Mouse (Mus musculus) induced T-regulatory cell, adult 2 months (primary cell): ENCODE data around the gene Chd9.
"Not testable (repeated sequence)": the region's sequence is repeated elsewhere in the genome, so short reads cannot be mapped to it uniquely, and the experiment has no call there.

Experiments used
- DNase-seq: peaks from one replicate; pipeline ENCODE4 v3.0.0-alpha.2; 2012; ENCODE audit warnings: low read depth

Gene Chd9

GRCm38 (mm10) chr8:90871375-90872080, 43.4 kb downstream of the Chd9 start:
- no peak for DNase-seq

- DNase-seq: no peak
Measured at GRCm38 (mm10) chr8:90873051-90873450, 44.9 kb downstream of the Chd9 start.

DNA sequence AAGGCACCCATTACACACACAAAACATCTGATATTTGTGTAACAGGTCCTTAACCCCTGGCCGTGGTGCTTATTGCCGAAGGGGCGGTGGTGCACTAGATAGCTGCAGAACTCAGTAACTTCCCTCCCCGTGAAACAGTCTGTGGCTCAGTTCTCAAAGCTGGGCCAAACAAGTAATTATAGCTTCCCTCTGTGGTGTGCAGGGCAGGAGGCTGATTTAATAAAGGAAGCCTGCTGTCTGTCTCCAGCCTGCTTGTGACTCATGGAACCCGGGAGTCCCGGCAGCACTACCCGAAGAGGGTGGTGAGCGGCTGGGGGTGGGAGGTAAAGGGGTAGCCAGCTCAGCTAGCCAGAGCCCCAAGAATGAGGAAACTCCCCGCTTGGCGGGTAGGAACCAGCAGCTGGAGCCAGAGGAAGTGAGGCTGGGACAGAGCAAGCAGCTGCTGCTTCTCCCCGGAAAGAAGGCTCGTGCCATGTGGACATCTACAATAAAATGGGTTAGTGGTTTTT, 48.1 kb downstream of the Chd9 start:
- peak; percentile 37 for DNase-seq

- peak; percentile 64 for DNase-seq
Measured at GRCm38 (mm10) chr8:90876722-90877429, 48.7 kb downstream of the Chd9 start.

- no peak for DNase-seq
Measured at GRCm38 (mm10) chr8:90877430-90877975, 49.4 kb downstream of the Chd9 start.

GRCm38 (mm10) chr8:90878551-90878950, 50.4 kb downstream of the Chd9 start:
- DNase-seq: peak; percentile 29

DNA sequence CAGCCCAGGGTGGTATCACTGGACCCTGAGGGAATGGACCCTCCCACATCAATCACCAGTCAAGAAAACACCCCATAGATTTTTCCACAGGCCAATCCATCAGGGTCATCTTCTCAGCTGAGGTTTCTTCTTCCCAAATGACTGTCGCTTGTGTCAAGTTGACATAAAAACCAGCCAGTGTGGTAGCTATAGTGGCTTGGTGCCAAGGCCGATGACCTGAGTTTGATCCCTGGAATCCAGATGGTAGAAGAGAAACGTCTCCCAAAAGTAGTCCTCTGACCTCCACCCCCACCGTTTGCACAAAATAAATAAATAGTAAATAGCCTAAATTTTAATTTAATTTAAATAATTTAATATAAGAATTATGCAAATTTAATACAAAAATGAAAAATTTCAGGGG, 51.9 kb downstream of the Chd9 start:
- DNase-seq: no peak

GRCm38 (mm10) chr8:90881181-90881580, 53.0 kb downstream of the Chd9 start:
- DNase-seq: peak; percentile 50

- no peak for DNase-seq
Measured at GRCm38 (mm10) chr8:90882088-90882691, 54.0 kb downstream of the Chd9 start.

DNA sequence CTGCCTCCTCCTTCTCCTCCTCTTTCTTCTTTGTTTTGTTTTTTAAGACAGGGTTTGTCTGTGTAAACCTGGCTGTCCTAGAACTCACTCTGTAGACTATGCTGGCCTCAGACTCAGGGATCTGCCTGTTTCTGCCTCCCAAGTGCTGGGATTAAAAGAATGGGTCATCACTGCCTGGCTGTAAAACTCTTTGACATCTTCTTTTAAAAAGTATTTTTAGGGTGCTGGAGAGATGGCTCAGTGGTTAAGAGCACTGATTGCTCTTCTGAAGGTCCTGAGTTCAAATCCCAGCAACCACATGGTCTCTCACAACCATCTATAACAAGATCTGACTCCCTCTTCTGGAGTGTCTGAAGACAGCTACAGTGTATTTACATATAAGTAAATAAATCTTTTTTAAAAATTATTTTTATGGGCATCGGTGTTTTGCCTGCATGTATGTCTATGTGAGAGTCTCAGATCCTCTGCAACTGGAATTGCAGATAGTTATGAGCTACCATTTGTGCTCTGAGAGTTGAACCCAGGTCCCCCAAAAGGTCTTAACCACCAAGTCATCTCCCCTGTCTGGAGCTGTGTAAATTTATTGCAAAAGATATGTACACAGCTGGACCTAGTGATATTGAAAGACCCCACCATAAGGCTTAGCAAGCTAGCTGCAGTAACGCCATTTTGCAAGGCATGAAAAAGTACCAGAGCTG, 57.7 kb downstream of the Chd9 start:
- no peak for DNase-seq

DNA sequence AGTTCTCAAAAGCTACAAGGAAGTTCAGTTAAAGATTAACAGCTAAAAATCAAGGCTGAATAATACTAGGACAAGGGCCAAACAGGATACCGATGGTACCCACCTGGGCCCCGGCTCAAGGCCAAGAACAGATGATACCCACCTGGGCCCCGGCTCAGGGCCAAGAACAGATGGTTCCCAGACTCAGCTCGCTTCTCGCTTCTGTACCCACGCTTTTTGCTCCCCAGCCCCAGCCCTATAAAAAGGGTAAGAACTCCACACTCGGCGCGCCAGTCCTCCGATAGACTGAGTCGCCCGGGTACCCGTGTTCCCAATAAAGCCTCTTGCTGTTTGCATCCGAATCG, 58.2 kb downstream of the Chd9 start:
- not testable (repeated sequence) for DNase-seq

- not testable (repeated sequence) for DNase-seq
Measured at GRCm38 (mm10) chr8:90887328-90887727, 59.2 kb downstream of the Chd9 start.

- no peak for DNase-seq
Measured at GRCm38 (mm10) chr8:90891872-90892578, 63.9 kb downstream of the Chd9 start.

- no peak for DNase-seq
Measured at GRCm38 (mm10) chr8:90892579-90892919, 64.4 kb downstream of the Chd9 start.

DNA sequence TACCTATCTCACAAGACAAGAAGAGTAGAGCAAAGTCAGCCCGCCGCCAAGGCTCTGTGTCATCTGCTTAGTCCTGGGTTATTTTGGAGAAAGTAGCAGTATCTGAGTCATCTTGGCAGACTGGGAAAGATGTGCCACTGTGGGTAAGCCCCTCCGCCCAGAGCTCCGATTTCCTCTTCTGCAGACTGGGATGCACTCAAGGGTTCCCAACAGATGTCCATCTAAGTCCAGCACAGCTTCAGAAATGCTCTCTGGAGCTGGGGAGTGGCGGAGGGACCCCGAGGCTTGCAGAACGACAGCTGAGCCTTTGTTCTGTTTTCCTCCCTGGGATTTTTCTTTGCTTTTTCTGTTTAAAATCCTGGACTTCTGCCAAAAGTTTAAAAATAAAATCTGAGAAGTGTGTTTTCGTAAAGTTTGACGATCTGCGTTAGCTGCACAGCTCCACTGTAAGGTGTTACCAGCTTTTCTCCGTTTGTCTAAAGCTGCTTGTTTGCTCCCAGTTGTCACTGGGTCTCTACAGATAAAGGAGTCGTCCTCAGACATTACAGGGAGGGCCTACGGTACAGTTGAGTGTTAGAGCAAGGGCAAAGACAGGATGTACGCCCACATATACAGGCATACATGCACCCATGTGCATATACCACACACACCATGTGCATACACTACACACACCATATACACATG, 66.2 kb downstream of the Chd9 start:
- no peak for DNase-seq

GRCm38 (mm10) chr8:90897343-90897742, 69.2 kb downstream of the Chd9 start:
- no peak for DNase-seq

- no peak for DNase-seq
Measured at GRCm38 (mm10) chr8:90898578-90898977, 70.4 kb downstream of the Chd9 start.

GRCm38 (mm10) chr8:90902002-90902401, 73.8 kb downstream of the Chd9 start:
- DNase-seq: no peak

DNA sequence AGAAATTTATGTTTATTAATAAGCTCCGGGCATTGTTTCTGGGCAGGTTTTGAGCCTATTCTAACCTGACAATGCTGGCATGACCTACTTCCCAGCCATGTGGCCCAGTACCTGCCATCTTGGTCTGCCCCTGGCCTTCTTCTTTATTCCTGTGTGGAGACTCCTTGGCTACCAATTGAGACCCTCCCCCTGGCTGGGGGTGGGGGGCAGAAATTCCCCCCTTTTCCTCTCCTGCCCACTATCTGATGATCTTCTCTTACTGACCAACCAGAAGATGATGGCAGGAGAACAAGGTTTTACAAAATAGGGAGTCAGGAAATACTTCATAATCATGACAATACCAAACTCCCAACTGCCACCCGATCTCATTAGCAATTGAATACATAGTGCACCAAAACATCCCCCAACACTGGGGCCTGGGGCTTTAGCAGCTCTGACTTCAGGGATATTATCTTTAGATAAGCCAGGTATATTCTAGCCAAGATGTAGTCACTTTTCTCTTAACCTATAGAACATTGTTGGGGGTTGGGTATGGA, 76.1 kb downstream of the Chd9 start:
- no peak for DNase-seq

DNA sequence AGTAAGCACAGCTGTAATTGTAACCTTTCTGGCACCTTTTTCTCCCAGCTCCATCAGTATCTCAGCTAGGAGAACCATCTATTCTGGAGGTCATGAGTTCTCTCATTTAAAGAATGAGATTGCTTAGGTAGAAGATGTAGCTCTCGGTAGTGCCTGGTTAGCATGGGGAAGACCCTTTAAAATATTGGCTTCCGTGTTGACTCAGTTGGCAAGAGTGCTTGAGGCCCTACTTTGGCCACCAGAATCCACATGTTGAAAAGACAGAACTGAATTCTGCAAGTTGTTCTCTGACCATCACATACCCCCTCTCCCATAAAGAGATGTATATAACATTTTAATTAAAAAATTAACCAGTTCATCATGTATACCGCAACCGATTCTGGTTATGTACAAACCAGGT, 78.8 kb downstream of the Chd9 start:
- DNase-seq: no peak

DNA sequence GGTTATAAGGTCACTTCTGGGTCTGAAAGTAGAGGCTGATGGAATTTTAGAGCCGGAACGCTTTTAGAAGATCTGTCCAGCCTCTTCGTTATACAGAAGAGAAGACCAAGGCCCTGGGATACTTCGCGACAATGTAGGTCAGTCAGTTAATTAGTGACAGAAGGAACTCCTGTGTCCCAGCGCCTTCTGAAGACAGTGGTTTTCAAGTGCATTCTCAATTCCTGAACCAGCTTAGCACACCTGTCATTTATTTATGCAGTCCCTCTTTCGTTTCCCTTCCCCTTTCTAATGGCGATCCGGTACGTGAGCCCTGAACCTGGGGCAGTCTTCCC, 79.3 kb downstream of the Chd9 start:
- no peak for DNase-seq
